Mouse (Mus musculus): Measurements from ENCODE around the gene Rgma. TPM values are rescaled to one million over a fixed set of nuclear protein-coding genes. Genes with fewer than 3 reads are reported as not detected.
A peak's percentile ranks its signal among the peaks of the same experiment; 100 is the strongest.

The Rgma gene
- polyA plus RNA-seq, 1 experiment from 2014 or later, result 46.3 TPM

DNA sequence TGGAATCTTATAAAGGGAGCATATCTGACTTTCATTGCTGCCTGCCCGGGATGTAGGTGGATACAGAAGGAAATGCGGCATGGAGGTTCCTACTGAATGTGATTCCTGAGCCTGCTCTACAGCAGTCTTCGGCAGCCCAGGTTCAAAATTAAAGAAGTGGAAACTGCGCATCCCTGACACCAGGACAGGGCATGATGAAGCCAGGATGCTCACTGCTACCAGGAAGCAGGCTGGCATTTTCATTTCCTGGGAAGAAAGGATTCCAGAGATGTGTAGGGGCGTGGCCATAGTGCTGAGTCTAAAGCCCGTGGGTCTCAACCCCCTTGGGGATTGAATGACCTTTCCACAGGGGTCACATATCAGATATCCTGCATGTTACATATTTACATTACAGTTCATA, 2.7 kb downstream of the Rgma start:
- Histone ChIP-seq H3K4me1 (replicated peaks; ENCODE audit: control insufficient read depth, insufficient read depth, low read length) (peaks cover 32% of the 10 kb centered on the region), H3K27ac (peak overlapping the region; percentile 94), H3K9me3 (ENCODE audit: control insufficient read depth, low read length) (no peaks in the 10 kb centered on the region), H3K36me3 (replicated peaks; ENCODE audit: control insufficient read depth, insufficient read depth) (no peaks in the 10 kb centered on the region), H3K4me3 (replicated peaks; ENCODE audit: low read length) (peak overlapping the region; percentile 73), H3K4me2 (replicated peaks) (peak overlapping the region; percentile 81), H3K27me3 (ENCODE audit: control insufficient read depth, insufficient read depth, low read length) (peaks cover 4% of the 10 kb centered on the region; the same call in 1 of the 2 replicates), H3K9ac (peak overlapping the region; percentile 80)
- ATAC-seq (ENCODE audit: low FRiP score) (no peak), DNase-seq (ENCODE audit: low spot score) (no peak)
- 33% methylated on average over 6 of the region's 6 CpGs for WGBS

DNA sequence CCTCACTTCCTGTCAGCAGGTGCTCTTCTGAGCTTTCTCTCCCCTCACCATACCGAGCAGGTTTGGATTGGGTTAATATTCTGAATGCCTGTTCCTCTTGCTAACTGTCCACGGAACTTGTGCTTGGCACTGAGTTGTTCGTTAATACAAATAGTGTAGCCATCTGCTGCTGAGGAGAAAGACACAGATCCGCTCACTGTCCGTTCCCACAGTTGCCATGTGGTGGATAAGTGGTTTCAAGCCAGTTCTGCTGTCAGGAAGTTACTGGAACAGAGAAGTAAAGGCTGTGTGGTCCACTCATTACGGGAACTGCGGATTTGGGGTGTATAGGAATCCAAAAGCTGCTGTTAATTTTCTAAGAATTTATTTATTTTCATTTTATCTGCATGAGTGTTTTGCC, 7.5 kb downstream of the Rgma start:
- Histone ChIP-seq H3K9ac (peak overlapping the region; percentile 44), H3K27ac (no peak overlapping the region), H3K4me1 (replicated peaks; ENCODE audit: control insufficient read depth, insufficient read depth, low read length) (peaks cover 34% of the 10 kb centered on the region), H3K27me3 (ENCODE audit: control insufficient read depth, insufficient read depth, low read length) (no peaks in the 10 kb centered on the region), H3K36me3 (replicated peaks; ENCODE audit: control insufficient read depth, insufficient read depth) (no peaks in the 10 kb centered on the region), H3K9me3 (ENCODE audit: control insufficient read depth, low read length) (no peaks in the 10 kb centered on the region), H3K4me2 (replicated peaks) (peak overlapping the region; percentile 81), H3K4me3 (replicated peaks; ENCODE audit: low read length) (no peak overlapping the region)
- no peak for ATAC-seq (ENCODE audit: low FRiP score)
- DNase-seq (ENCODE audit: low spot score), result no peak
- 57% methylated on average over 7 of the region's 7 CpGs for WGBS

DNA sequence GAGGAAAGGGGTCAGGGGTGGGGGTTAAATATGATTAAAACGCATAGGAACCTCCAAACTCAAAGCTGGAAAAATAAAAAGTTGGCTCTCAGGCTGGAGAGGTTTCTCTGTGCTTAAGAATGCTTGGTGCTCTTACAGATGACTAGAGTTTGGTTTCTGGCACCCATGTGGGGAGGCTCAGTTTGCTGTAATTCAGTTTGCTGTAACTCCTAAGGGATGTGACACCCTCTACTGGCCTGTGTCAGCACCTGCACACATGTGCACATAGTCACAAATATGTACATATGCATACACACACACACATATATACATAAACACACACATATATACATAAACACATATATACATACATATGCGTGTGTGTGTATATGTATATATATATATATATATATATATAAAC, 13.6 kb downstream of the Rgma start:
- 80% methylated on average over 2 of the region's 2 CpGs for WGBS

DNA sequence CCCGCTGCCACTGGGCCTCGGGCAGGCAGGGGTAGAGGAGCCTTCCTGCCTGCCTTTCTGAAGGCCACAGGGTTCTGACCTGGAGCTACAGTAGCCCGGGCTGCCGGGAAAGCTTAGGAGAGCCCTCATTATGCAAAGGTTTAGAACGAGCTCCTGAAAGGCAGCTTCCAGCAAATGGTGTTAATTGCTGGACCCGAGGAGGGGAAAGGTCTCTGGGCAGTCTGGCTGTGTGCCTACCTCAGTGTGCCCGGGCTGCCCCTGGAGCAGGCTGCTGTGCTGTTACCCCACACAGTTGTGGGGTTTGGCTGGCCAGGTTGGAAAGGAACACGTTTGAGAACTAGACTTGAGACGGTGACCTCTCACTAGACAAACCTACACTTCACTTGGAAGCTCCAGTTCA, 14.1 kb downstream of the Rgma start:
- WGBS, result 6% methylated on average over 9 of the region's 9 CpGs
- no peaks in the 10 kb centered on the region for H3K27me3 ChIP-seq (ENCODE audit: control insufficient read depth, insufficient read depth, low read length)
- no peak for ATAC-seq (ENCODE audit: low FRiP score)
- no peak for DNase-seq (ENCODE audit: low spot score)
- peak overlapping the region; percentile 92; the same call in 1 of the 2 replicates for H3K9ac ChIP-seq
- H3K27ac ChIP-seq, result peak overlapping the region; percentile 90
- H3K4me2 ChIP-seq (replicated peaks), result peak overlapping the region; percentile 95
- H3K4me1 ChIP-seq (replicated peaks; ENCODE audit: control insufficient read depth, insufficient read depth, low read length), result peaks cover 39% of the 10 kb centered on the region
- peak overlapping the region; percentile 62; the same call in 1 of the 2 replicates for H3K4me3 ChIP-seq (replicated peaks; ENCODE audit: low read length)
- no peaks in the 10 kb centered on the region for H3K9me3 ChIP-seq (ENCODE audit: control insufficient read depth, low read length)
- 0 out of 2 replicates have a peak, but pooled peaks cover 5% of the 10 kb centered on the region for H3K36me3 ChIP-seq (replicated peaks; ENCODE audit: control insufficient read depth, insufficient read depth)

More for the DNA sequence above, 13.6 kb downstream of the Rgma start:
- Histone ChIP-seq H3K9me3 (ENCODE audit: control insufficient read depth, low read length) (no peaks in the 10 kb centered on the region), H3K9ac (no peak overlapping the region), H3K27me3 (ENCODE audit: control insufficient read depth, insufficient read depth, low read length) (no peaks in the 10 kb centered on the region), H3K36me3 (replicated peaks; ENCODE audit: control insufficient read depth, insufficient read depth) (0 out of 2 replicates have a peak, but pooled peaks cover 5% of the 10 kb centered on the region), H3K4me3 (replicated peaks; ENCODE audit: low read length) (no peak overlapping the region), H3K27ac (no peak overlapping the region), H3K4me1 (replicated peaks; ENCODE audit: control insufficient read depth, insufficient read depth, low read length) (peaks cover 39% of the 10 kb centered on the region), H3K4me2 (replicated peaks) (peak overlapping the region; percentile 95; the same call in 1 of the 2 replicates)
- no peak for ATAC-seq (ENCODE audit: low FRiP score)
- DNase-seq (ENCODE audit: low spot score), result no peak

DNA sequence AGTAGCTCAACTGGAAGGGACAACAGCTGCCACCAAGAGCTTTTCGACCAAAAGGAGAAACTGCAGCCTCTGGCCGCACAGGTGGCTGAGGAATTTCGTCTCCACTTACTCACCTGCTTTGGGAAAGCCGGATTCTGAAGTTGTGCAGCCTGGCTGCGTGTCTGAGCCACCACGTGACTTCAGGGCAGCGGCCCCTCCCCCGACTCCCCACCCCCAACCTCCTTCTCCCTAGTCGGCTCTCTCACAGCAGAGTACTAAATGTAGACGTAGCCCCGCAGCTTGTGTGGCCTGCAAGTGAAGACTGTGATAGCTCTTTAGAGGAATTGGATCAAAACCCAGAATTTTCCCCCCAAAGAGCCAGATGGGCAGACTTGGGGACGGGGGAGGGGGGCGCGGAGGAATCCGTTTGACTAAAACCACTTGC, 14.6 kb downstream of the Rgma start:
- peak overlapping the region; percentile 62 for H3K4me3 ChIP-seq (replicated peaks; ENCODE audit: low read length)
- H3K9ac ChIP-seq, result peak overlapping the region; percentile 92
- no peaks in the 10 kb centered on the region for H3K27me3 ChIP-seq (ENCODE audit: control insufficient read depth, insufficient read depth, low read length)
- H3K4me1 ChIP-seq (replicated peaks; ENCODE audit: control insufficient read depth, insufficient read depth, low read length), result peaks cover 39% of the 10 kb centered on the region
- H3K36me3 ChIP-seq (replicated peaks; ENCODE audit: control insufficient read depth, insufficient read depth), result 0 out of 2 replicates have a peak, but pooled peaks cover 5% of the 10 kb centered on the region
- ATAC-seq (ENCODE audit: low FRiP score), result no peak
- no peaks in the 10 kb centered on the region for H3K9me3 ChIP-seq (ENCODE audit: control insufficient read depth, low read length)
- peak overlapping the region; percentile 95 for H3K4me2 ChIP-seq (replicated peaks)
- 2% methylated on average over 15 of the region's 15 CpGs for WGBS
- peak overlapping the region; percentile 90 for H3K27ac ChIP-seq
- no peak for DNase-seq (ENCODE audit: low spot score)

DNA sequence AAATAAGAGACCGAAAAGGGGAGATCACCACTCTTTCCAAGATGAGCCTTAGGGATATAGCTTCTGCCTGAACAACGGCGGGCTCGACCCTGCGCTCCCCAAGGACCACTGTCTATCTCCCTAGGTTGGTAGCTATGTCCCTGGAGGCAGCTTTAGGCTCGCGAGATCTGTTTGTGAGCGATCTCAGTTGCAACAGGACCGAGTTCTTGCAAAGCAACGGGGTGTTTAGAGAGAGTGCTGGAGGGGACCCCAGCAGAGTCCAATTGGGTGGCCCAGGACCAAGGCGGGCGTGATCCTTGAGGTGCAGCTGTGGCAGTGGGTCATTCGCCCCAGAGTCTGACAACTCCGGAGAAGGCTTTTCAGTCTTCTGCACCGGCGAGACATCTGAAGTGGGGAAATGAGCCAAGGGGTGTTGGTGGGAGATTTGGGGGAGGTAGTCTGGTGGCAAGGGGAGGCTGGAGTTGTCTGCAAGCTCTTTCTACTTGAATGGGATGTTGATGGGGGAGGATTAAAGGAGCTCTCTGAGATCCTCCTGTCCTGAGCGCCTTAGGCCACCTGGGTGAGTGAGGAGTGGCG, 15.2 kb downstream of the Rgma start:
- peaks cover 39% of the 10 kb centered on the region for H3K4me1 ChIP-seq (replicated peaks; ENCODE audit: control insufficient read depth, insufficient read depth, low read length)
- peak overlapping the region; percentile 90 for H3K27ac ChIP-seq
- H3K36me3 ChIP-seq (replicated peaks; ENCODE audit: control insufficient read depth, insufficient read depth), result 0 out of 2 replicates have a peak, but pooled peaks cover 5% of the 10 kb centered on the region
- ATAC-seq (ENCODE audit: low FRiP score) (peak; percentile 22; the same call in 1 of the 2 replicates), DNase-seq (ENCODE audit: low spot score) (no peak)
- peak overlapping the region; percentile 62 for H3K4me3 ChIP-seq (replicated peaks; ENCODE audit: low read length)
- no peaks in the 10 kb centered on the region for H3K27me3 ChIP-seq (ENCODE audit: control insufficient read depth, insufficient read depth, low read length)
- WGBS, result 2% methylated on average over 18 of the region's 18 CpGs
- peak overlapping the region; percentile 95 for H3K4me2 ChIP-seq (replicated peaks)
- H3K9ac ChIP-seq, result peak overlapping the region; percentile 92
- no peaks in the 10 kb centered on the region for H3K9me3 ChIP-seq (ENCODE audit: control insufficient read depth, low read length)

DNA sequence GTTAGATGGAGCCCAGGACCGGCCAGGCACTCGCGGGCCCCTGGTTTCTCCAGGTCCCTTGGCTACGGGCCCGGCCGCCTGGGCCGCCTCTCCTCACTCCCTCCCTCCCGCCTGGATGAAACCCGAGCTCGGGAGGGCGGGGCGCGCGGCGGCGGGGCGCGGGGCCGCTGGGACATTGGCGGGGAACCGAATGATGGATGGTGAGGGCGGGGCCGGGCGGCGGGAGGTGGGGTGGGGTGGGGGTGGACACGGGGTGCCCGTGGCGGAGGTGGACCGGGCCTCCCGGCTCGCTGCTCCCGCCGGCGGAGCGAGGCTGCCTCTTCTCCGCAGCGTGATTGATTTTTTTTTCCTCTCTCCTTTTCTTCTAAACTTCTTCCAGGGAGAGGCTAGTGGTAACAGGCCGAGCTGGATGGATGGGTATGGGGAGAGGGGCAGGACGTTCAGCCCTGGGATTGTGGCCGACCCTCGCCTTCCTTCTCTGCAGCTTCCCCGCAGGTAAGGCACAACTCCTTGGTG, 15.8 kb downstream of the Rgma start:
- H3K9ac ChIP-seq, result peak overlapping the region; percentile 92
- H3K27me3 ChIP-seq (ENCODE audit: control insufficient read depth, insufficient read depth, low read length), result no peaks in the 10 kb centered on the region
- under 1% methylated on average over 35 of the region's 42 CpGs for WGBS
- H3K27ac ChIP-seq, result peak overlapping the region; percentile 90
- 0 out of 2 replicates have a peak, but pooled peaks cover 5% of the 10 kb centered on the region for H3K36me3 ChIP-seq (replicated peaks; ENCODE audit: control insufficient read depth, insufficient read depth)
- peak overlapping the region; percentile 62 for H3K4me3 ChIP-seq (replicated peaks; ENCODE audit: low read length)
- no peaks in the 10 kb centered on the region for H3K9me3 ChIP-seq (ENCODE audit: control insufficient read depth, low read length)
- ATAC-seq (ENCODE audit: low FRiP score), result peak; percentile 69
- H3K4me2 ChIP-seq (replicated peaks), result peak overlapping the region; percentile 95
- DNase-seq (ENCODE audit: low spot score), result peak; percentile 77
- H3K4me1 ChIP-seq (replicated peaks; ENCODE audit: control insufficient read depth, insufficient read depth, low read length), result peaks cover 39% of the 10 kb centered on the region

DNA sequence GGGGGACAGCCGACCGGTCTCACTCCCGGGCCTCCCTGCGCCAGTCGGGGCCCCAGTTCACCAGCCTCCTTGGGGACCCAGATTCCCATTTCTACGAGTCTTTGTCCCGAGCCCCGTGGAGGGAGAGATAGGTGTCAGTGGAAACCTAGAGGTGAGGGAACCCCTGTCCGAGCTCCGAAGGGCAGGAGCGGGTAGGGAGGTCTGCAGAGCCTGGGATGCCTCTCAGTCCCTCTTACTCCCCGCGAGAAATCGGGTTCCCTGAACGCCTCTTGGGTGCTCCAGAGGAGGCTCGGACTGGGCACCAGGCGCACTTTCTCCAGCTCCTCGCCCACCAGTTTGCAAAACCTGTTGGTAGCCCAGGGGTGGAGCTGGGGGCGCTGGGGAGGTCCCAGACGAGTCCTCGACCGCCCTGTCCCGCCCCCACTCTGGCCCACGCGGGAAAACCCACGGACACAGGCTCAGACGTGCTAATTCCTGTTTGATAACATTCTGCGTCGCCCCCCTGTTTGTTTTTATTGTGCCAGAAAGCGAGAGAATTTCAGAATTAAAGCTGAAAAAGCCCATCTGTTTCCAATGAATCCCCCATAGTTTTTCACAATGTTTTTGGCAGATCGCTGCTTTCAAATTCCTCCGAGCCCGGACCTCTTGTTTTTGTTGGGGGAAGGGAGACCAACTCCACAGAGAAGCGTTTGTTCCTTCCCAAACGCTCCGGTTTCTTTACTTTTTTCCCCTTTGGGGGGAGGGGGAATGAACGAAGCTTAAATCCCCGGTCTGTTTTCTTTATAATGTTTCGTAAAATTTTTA, 16.4 kb downstream of the Rgma start:
- no peak for ATAC-seq (ENCODE audit: low FRiP score)
- H3K4me1 ChIP-seq (replicated peaks; ENCODE audit: control insufficient read depth, insufficient read depth, low read length), result peaks cover 41% of the 10 kb centered on the region

DNA sequence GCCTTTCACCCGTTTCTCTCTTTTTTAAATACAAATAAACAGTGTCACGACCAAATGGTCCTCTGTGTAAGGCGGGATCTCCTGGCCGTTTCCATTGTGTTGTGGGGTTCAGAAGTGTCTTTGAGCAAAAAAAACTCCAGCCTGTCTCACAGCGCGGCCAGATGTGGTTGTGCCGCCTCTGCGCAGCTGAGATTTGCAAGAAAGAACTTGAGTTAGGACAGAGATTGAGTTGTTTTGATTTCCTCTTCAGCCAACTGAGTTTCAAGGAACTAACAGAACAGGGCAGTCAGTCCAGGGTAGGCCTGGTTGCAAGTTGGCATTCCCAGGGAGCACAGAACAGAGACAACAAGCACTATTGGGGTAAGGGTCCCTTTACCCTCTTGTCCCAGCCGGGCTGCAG, 17.1 kb downstream of the Rgma start:
- no peak for DNase-seq (ENCODE audit: low spot score)
- WGBS, result 2% methylated on average over 9 of the region's 9 CpGs
- Histone ChIP-seq H3K4me2 (replicated peaks) (peak overlapping the region; percentile 95), H3K9me3 (ENCODE audit: control insufficient read depth, low read length) (no peaks in the 10 kb centered on the region), H3K9ac (peak overlapping the region; percentile 92), H3K27me3 (ENCODE audit: control insufficient read depth, insufficient read depth, low read length) (no peaks in the 10 kb centered on the region), H3K36me3 (replicated peaks; ENCODE audit: control insufficient read depth, insufficient read depth) (0 out of 2 replicates have a peak, but pooled peaks cover 5% of the 10 kb centered on the region), H3K4me3 (replicated peaks; ENCODE audit: low read length) (peak overlapping the region; percentile 62), H3K4me1 (replicated peaks; ENCODE audit: control insufficient read depth, insufficient read depth, low read length) (peaks cover 40% of the 10 kb centered on the region), H3K27ac (peak overlapping the region; percentile 90)
- no peak for ATAC-seq (ENCODE audit: low FRiP score)

More for the DNA sequence above, 16.4 kb downstream of the Rgma start:
- H3K9ac ChIP-seq, result peak overlapping the region; percentile 92
- 0 out of 2 replicates have a peak, but pooled peaks cover 5% of the 10 kb centered on the region for H3K36me3 ChIP-seq (replicated peaks; ENCODE audit: control insufficient read depth, insufficient read depth)
- H3K4me2 ChIP-seq (replicated peaks), result peak overlapping the region; percentile 95
- peak overlapping the region; percentile 62 for H3K4me3 ChIP-seq (replicated peaks; ENCODE audit: low read length)
- no peaks in the 10 kb centered on the region for H3K27me3 ChIP-seq (ENCODE audit: control insufficient read depth, insufficient read depth, low read length)
- WGBS, result under 1% methylated on average over 39 of the region's 39 CpGs
- peak overlapping the region; percentile 90 for H3K27ac ChIP-seq
- no peaks in the 10 kb centered on the region for H3K9me3 ChIP-seq (ENCODE audit: control insufficient read depth, low read length)
- peak; percentile 65 for DNase-seq (ENCODE audit: low spot score)

Data from hindbrain, embryonic 14.5 days (tissue).